Mouse (Mus musculus) layer of hippocampus, adult 18-20 months (tissue): Measurements from ENCODE around the gene Pvr. TPM values are rescaled to one million over a fixed set of nuclear protein-coding genes. Genes with fewer than 3 reads are reported as not detected.
A peak's percentile ranks its signal among the peaks of the same experiment; 100 is the strongest.

ENCODE experiments used
- DNase-seq, 2 experiments: peaks; one replicate each; pipeline ENCODE4 v3.0.0; 2022; ENCODE audit warnings: low spot score in 2 of 2
- total RNA-seq, 2 experiments: library from RNA; stranded (reverse); gene quantifications; 2 replicates each; pipeline ENCODE4 v1.2.3; 2021

Gene Pvr
- total RNA-seq, 2 experiments from 2014 or later, result 12.4 to 12.8 TPM

DNA sequence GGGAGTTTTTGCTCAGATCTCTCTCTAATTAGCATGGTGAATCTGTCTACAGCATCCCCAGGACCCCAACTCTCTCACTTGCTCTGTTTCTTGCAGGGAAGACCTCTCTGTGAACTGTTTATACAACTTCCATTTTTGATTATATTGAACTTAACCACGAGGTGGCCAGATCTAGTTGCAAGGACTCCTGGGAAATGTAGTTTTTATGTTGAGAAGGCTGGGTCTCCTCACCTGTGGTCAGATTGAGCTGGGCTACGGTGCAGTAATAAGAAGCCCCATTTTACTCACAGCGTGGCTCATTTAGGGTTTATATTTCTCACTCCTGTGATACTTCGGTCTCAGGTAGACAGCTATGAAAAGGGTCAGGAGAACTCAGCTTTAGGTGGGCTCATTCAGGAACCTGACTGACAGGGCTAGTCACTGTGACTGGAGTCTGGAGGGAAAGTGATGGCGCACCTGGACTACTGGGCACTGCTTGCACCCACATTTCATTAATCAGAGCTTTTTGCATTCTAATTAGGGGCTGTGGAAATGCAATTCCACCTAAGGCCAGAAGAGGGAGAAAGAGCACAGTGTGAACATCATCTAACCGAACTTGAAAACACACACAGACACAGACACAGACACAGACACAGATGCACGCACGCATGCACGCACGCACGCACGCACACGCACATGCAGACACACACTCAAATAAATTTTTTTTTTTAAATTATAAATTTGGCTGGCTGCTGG is 44.8 kb downstream of the Pvr start:
- DNase-seq, result peak; percentile 18 to 77

- no peak for DNase-seq
These were observed 48.9 kb downstream of the Pvr start for GRCm38 (mm10) chr7:19871943-19872601.

DNA sequence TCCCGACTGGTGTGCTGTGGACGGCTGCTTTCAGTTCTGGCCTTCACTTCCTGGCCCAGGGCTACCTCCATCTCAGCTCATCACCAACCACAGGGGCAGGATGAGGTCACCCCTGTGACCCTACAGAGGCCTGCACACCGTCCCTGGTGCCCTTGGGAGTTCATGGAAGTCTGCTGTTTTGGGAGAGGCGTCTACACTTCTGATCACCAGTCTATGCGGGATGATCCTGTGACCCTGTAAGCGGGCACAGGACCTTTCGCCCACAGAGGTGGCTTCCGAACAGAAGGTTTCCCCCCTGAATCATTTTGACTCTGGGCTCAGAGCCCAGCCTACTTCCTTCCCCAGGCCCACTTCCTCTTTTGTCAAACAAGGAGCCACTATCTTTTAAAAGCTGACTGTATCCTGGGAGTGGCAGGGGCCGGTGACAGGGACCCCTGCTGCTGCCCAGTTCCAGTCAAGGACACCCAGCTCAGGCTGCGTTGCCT is 49.8 kb downstream of the Pvr start:
- no peak for DNase-seq

GRCm38 (mm10) chr7:19867751-19868399 is 53.1 kb downstream of the Pvr start:
- no peak for DNase-seq

DNA sequence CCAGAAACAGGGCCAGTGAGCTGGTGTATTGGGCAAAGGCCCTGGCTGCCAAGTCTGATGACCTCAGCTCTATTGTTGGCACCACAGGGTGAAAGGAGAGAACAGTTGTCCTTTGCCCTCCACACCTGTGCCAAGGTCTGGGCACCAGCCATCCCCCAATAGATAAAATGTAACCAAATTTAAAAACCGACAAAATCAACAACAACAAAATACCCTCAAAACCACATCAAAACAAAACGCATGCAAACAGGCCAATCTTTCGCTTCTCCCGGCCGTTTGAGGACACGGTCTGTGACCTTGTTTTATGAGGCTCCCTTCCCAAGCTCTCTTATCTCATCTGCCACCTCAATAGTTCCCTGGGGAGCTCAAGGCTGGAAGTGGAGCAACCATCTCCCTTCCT is 54.5 kb downstream of the Pvr start:
- DNase-seq, result no peak

DNA sequence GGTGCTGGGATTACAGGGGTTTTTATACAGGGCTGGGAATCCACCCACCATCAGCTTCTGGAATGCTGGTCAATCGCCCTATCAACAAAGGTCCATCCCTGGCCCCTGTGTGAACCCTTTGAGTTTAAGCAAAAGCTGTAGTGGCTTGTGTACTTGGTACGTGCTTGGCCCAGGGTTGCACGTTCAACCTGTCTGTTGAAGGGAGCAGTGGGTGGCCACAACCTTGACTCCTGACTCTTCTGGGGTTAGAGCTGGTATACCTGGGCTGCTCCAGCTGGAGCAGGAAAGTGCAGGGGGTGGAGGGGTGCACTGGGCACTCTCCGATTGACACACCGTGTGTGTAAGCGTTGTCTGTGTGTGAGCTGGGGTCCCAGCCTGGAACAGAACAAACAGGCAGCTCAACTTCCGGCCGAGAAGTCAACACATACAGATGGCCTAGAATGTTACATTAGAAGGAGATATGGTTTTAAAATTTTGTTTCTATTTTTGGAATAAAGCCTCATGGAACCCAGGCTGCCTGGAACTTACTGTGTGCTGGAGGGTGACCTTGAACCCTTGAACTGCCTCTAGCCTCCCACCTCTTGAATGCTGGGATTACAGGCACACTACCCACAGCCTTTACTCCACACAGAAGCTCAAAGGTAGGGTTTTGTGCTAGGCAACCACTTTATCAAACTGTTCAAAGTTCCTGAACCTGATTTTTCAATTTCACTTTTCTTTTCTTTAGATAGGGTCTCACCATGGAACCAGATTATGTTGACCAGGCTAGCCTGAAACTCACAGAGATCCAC is 55.5 kb downstream of the Pvr start:
- DNase-seq, result no peak

- no peak for DNase-seq
These were observed 56.7 kb downstream of the Pvr start for GRCm38 (mm10) chr7:19864241-19864640.

DNA sequence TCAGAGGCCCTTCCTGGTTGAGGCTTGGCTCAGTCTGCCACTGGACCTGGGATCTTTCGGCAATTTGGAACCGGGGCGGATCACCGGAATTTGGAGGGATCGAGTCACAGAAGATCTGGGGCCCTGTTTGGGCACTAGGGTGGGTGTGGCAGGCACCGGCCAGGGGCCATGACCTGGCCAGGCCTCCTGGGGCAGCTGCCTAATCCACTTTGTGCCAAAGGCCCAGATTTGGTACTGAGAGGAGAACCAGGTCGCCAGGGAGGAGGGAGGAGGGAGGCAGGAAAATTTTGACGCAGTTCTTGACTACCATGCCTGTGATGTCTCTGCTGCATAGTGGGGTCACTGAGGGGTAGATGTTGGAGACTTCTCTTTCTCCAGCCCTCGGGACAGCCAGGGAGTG is 59.8 kb downstream of the Pvr start, which contains the start of gene Ceacam16:
TSS of gene Ceacam16 (minus strand) at position 101 of the 400 bp plus-strand sequence.
- DNase-seq, result no peak

DNA sequence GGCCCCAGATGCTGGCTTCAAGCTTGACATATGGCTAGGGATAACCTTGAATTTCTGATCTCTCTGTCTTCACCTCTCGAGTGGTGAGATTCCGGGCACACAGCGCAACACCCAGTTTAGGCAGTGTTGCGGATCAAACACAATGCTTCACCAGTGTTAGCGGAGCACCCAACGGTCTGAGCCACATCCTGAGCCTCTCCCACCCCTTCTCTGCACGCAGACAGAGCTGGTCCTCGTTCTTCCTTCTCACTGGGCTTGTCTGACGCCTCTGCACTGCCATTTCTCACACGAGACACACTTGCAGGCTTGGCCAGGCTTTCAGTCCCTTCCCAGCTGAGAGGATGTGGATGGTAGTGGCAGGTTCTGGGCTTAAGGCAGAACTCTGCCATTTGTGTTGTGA is 61.2 kb downstream of the Pvr start:
- DNase-seq, result no peak

GRCm38 (mm10) chr7:19856283-19856682 is 64.7 kb downstream of the Pvr start:
- DNase-seq, result no peak

DNA sequence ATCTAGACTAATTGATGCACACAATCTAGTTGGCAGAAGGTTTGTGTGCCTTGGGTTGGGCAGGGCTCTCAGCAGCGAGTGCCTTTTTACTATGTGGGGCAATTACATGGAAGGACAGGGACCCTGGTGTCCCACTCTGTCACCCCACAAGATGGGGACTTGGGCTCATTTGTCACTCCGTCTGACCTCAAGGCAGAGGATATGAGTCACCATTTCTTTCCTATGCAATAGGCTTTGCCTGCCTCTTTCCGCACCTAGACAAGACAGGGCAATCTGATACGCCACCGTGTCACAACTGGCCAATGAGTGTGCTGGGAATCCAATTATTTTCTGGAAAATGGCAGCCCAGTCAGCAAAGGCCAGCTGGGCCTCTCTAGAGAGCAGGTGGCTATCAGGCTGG is 65.3 kb downstream of the Pvr start:
- DNase-seq, result no peak

Other genes starting within 250 kb of the Pvr start
- gene Apoc2, start 243.2 kb downstream of the Pvr start, total RNA-seq, result not detected
- not detected for gene Gm44805, start 239.7 kb downstream of the Pvr start, total RNA-seq
- not detected for gene Apoc4, start 239.7 kb downstream of the Pvr start, total RNA-seq
- 1 to 10 TPM; 5.8 to 8.7 TPM for gene Apoc1, start 228.5 kb downstream of the Pvr start, total RNA-seq
- gene Apoe, start 222.0 kb downstream of the Pvr start, total RNA-seq, result 1,000 to 10,000 TPM; 2,690 to 2,764 TPM
- gene Tomm40, start 205.7 kb downstream of the Pvr start, total RNA-seq, result 100 to 1,000 TPM; 110 to 114 TPM
- gene Nectin2, start 170.7 kb downstream of the Pvr start, total RNA-seq, result 1 to 10 TPM; 5.0 to 5.1 TPM
- gene Bcam, start 150.1 kb downstream of the Pvr start, total RNA-seq, result 10 to 100 TPM; 12.4 to 12.9 TPM
- gene Cblc, start 124.4 kb downstream of the Pvr start, total RNA-seq, result not detected
- gene Bcl3, start 98.4 kb downstream of the Pvr start, total RNA-seq, result 1 to 10 TPM in 1 of 2 experiments, under 1 TPM in 1; 0.27 to 1.1 TPM
- 1 to 10 TPM; 1.2 to 2.3 TPM for gene Gm19345, start 69.2 kb downstream of the Pvr start, total RNA-seq
- gene Ceacam16, start 59.9 kb downstream of the Pvr start, total RNA-seq, result not detected
- not detected for gene Ceacam19, start 33.2 kb downstream of the Pvr start, total RNA-seq
- not detected for gene Igsf23, start 29.6 kb upstream of the Pvr start, total RNA-seq
- gene Ceacam20, start 44.3 kb upstream of the Pvr start, total RNA-seq, result not detected
- gene Nlrp9b, start 70.3 kb upstream of the Pvr start, total RNA-seq, result not detected
- not detected for gene Vmn1r91, start 178.5 kb upstream of the Pvr start, total RNA-seq
- not detected for gene Gm16442, start 201.4 kb upstream of the Pvr start, total RNA-seq
- gene Vmn1r93, start 217.9 kb upstream of the Pvr start, total RNA-seq, result not detected
- not detected for gene Vmn1r94, start 247.2 kb upstream of the Pvr start, total RNA-seq